Mouse (Mus musculus): ENCODE data around the gene Mslnl. TPM values are rescaled to one million over a fixed set of nuclear protein-coding genes. Genes with fewer than 3 reads are reported as not detected.

Mslnl gene
- polyA plus RNA-seq, 1 experiment from 2014 or later = not detected

DNA sequence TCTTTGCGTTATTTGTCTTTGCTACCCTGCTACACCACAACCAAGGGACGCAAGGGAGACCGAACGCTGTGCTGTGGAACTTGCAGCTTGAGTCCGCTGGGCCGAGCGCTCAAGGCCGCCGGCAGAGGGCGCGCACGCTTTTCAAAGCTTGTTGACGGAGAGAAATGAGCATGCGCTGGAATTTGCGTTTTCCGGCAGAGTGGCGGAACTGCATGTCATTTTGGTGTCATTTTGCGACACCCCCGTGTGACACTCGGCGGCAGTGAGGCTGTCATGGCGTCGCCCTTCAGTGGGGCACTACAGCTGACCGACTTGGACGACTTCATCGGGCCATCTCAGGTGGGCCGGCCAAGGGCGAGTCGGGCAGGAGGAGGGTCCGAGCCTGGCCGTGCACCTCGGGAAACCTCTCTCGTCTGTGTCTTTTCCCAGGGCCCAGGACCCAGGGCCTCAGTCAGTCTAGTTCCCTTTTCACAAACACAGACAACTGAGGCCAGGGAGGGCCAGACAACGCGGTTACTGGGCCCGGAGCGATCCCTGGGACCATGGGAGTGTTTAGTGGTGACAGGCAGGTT lies 37.8 kb downstream of the Mslnl start, which contains the start of gene Narfl:
Gene Narfl (plus strand): TSS at position 228 of the 572 bp plus-strand sequence.
- H3K4me2 ChIP-seq (replicated peaks) = peak within 1 kb of the TSS; percentile 72
- H3K4me3 ChIP-seq = peak within 1 kb of the TSS; percentile 68
- ATAC-seq (replicated peaks) = peak; percentile 88
- H3K36me3 ChIP-seq = peaks cover 3% of the 10 kb centered on the region; the same call in 1 of the 2 replicates
- H3K27me3 ChIP-seq = no peaks in the 10 kb centered on the region
- peaks cover 14% of the 10 kb centered on the region for H3K4me1 ChIP-seq
- under 1% methylated on average over 37 of the region's 37 CpGs for WGBS
- H3K27ac ChIP-seq (replicated peaks) = no peak within 1 kb of the TSS
- H3K9ac ChIP-seq (replicated peaks) = peak within 1 kb of the TSS; percentile 78
- H3K9me3 ChIP-seq = no peaks in the 10 kb centered on the region

DNA sequence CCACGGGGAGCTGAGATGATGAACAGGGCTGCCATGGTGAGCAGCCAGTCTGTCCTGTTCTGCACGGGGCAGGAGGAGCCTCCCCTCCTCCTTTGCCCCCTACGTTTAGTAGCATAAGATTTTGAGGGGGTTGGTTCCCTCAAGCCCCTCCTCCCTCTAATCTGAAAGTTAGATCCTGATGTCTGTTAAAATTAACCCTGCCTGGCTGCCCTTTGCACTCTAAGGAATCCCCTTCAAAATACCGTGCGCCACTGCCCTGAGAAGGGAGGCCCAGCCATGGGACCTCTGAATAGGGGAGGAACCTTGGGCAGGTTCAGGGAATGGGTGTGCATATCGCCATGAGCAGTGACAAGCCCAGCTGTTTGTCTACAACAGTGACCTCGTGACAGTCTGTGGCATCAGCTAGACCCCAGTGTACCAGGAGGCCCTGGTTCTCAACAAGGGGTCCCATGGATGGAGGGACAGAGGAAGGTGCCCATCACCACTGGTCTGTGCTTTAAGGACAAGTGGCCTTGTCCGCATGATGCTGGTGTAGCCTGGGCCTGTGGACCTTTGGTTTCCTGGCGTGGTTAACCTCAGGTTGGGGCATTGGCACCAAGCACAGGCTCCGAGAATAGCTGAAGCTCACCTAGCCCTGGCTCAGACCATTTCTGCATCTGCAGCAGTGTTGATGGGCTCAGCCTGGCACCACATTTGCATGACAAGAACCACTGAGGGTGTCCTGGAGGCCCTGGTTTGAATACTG lies 39.6 kb downstream of the Mslnl start:
- ATAC-seq (replicated peaks) = no peak
- H3K4me2 ChIP-seq (replicated peaks) = no peak overlapping the region
- no peaks in the 10 kb centered on the region for H3K9me3 ChIP-seq
- no peaks in the 10 kb centered on the region for H3K27me3 ChIP-seq
- peaks cover 14% of the 10 kb centered on the region for H3K4me1 ChIP-seq
- H3K4me3 ChIP-seq = no peak overlapping the region
- H3K27ac ChIP-seq (replicated peaks) = no peak overlapping the region
- peaks cover 13% of the 10 kb centered on the region for H3K36me3 ChIP-seq
- H3K9ac ChIP-seq (replicated peaks) = no peak overlapping the region
- WGBS = 78% methylated on average over 10 of the region's 10 CpGs

DNA sequence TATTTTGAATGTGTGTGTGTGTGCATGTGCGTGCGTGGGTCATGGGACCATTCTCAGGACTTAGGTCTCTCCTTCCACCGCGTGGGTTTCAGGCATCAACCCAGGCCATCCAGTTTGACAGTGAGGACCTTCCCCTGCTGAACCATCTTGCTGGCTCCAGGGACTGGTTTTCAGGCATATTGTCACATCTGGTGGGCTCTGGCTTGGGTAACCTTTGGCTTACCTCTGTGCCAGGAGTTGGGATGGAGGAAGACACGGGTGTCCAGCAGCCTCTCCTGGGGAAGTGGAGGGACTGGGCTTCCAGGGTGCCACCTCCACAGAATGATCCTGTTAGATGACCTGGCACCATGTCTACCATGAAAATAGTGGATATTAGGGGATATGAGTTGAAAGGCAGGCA lies 42.1 kb downstream of the Mslnl start:
- Histone ChIP-seq H3K4me2 (replicated peaks) (no peak overlapping the region), H3K4me3 (no peak overlapping the region), H3K9ac (replicated peaks) (no peak overlapping the region), H3K9me3 (no peaks in the 10 kb centered on the region), H3K27ac (replicated peaks) (no peak overlapping the region), H3K4me1 (peaks cover 14% of the 10 kb centered on the region), H3K36me3 (peaks cover 37% of the 10 kb centered on the region), H3K27me3 (no peaks in the 10 kb centered on the region)
- no peak for ATAC-seq (replicated peaks)
- 94% methylated on average over 5 of the region's 5 CpGs for WGBS

DNA sequence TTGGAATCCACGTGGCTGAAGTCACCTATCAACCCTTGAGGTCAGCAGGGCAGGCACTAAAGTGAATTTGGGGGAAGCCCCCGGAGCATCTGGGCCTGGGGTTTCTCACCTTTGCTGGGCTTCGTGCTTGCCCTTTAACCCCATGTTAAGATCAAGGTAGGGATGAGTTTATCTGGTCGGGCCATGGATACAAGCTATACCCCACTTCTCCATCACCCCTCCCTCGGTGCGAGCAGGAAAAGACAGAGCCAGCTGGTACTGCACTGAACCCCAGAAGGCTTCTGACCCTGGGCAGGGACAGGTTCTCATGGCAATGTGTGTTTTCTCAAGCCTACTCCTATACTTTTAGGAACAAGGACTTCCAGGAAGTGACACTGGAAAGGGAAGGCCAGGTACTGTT lies 45.5 kb downstream of the Mslnl start:
- Histone ChIP-seq H3K27ac (replicated peaks) (no peak overlapping the region), H3K9me3 (no peaks in the 10 kb centered on the region), H3K9ac (replicated peaks) (no peak overlapping the region), H3K4me3 (no peak overlapping the region), H3K36me3 (peaks cover 43% of the 10 kb centered on the region), H3K27me3 (no peaks in the 10 kb centered on the region), H3K4me2 (replicated peaks) (no peak overlapping the region), H3K4me1 (peaks cover 21% of the 10 kb centered on the region)
- no peak for ATAC-seq (replicated peaks)
- WGBS = 86% methylated on average over 6 of the region's 6 CpGs

DNA sequence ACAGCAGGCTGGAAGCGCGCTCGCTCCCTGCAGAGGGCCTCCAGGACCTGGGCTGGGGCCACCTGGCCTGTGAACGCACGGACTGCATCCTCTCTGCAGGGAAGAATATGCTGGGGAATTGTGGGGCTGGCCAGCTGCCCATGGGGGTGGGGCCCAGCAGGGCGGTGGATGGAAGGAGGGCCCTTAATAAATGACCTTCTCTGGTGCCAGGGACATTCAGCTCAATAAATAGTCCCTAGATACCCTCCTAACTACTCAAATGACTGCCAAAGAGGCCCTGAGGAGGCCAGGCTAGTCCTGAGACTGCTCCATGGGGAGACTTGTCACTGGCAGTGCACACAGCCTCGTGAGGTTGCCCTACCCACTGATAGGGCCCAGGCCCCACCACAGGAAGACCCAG lies 47.2 kb downstream of the Mslnl start:
- WGBS = 74% methylated on average over 7 of the region's 7 CpGs
- Histone ChIP-seq H3K36me3 (peaks cover 39% of the 10 kb centered on the region), H3K27ac (replicated peaks) (no peak overlapping the region), H3K9me3 (no peaks in the 10 kb centered on the region), H3K9ac (replicated peaks) (no peak overlapping the region), H3K27me3 (no peaks in the 10 kb centered on the region), H3K4me3 (no peak overlapping the region), H3K4me2 (replicated peaks) (no peak overlapping the region), H3K4me1 (peaks cover 21% of the 10 kb centered on the region)
- no peak for ATAC-seq (replicated peaks)

DNA sequence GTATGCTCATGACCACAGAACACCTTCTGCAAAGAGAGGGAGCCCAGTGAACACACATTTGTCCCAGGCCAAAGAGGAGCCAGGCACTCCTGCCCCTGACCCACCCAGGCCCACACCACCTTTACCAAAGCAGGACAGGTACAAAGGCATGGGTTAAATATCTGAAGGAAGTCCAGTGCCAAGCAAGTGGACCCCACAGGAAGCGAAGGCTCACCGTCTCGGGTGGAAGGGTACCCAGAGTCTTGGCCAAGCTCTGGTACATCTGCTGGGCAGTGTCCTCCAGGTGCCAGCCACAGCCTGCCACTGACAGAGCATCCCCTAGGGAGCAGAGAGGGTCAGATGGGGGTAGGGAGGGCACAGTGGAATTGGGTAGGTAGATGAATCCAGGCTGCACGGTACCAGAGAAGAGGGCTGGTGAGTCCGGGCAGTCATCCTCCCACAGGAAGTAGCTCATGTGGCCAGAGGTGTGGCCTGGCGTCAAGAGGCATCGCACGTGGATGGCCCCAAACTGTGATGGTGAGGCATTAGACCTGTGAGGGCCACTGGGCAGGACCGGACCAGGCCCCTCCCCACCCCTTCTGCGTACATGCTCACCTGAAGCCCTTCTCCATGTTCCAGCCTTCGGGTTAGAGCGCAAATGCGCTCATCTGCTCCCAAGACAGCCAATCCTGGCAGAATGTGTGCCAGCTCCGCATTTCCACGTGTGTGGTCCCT lies 48.2 kb downstream of the Mslnl start:
- peak overlapping the region; percentile 71 for H3K9ac ChIP-seq (replicated peaks)
- H3K4me2 ChIP-seq (replicated peaks) = peak overlapping the region; percentile 63
- H3K4me3 ChIP-seq = peak overlapping the region; percentile 68
- H3K9me3 ChIP-seq = no peaks in the 10 kb centered on the region
- H3K27me3 ChIP-seq = no peaks in the 10 kb centered on the region
- H3K27ac ChIP-seq (replicated peaks) = no peak overlapping the region
- H3K36me3 ChIP-seq = peaks cover 39% of the 10 kb centered on the region
- H3K4me1 ChIP-seq = peaks cover 21% of the 10 kb centered on the region
- WGBS = 80% methylated on average over 15 of the region's 15 CpGs
- no peak for ATAC-seq (replicated peaks)

DNA sequence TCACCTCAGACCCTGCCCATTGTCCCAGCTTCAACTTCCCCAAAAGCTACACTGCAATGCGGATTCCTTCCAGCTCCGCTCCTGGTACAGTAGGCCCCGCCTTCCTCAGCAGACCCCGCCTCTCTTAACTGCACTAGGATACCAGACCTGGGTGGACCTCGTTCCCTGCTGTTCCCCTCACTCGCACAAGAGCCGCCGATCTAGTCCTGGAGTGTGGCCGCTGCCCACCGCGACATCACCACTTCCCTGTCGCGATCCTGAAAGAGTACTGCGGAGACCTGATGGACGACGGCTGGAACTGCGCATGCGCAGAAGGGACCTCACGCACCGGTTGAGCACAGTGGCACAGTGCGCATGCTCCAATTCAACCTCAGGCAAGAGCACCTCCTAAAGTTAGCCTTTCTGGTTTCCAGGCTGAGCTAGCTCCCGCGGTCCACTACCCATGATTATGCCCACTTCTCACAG lies 49.5 kb downstream of the Mslnl start, which contains the start of gene Haghl:
Gene Haghl (minus strand): TSS at position 393 of the 465 bp plus-strand sequence.
- peak within 1 kb of the TSS; percentile 68 for H3K4me3 ChIP-seq
- WGBS = under 1% methylated on average over 23 of the region's 23 CpGs
- H3K9ac ChIP-seq (replicated peaks) = peak within 1 kb of the TSS; percentile 71

DNA sequence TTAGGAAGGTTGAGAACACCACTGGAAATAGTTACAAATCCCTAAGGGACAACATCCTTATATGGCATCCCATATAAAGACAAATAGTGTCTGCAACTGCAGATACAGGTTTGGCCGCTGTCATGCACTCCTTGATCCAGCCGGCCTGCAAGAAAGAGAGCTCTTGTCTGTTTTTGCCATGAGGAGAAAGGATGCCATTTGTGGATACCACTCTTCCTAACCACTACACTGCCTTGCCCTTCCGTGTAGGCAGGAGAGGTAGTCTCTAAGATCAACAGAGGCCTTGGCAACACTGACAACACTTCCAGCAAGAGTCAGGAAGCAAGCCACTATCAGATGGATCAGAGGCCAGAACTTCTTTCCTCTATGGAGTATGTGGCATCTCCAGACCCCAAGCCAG lies 50.4 kb downstream of the Mslnl start, which contains the start of gene Ccdc78:
Gene Ccdc78 (plus strand): TSS at position 301 of the 400 bp plus-strand sequence.
- H3K4me3 ChIP-seq = peak within 1 kb of the TSS; percentile 68
- no peaks in the 10 kb centered on the region for H3K27me3 ChIP-seq
- H3K9me3 ChIP-seq = no peaks in the 10 kb centered on the region
- peak within 1 kb of the TSS; percentile 63 for H3K4me2 ChIP-seq (replicated peaks)
- peaks cover 29% of the 10 kb centered on the region for H3K4me1 ChIP-seq
- H3K36me3 ChIP-seq = peaks cover 28% of the 10 kb centered on the region
- peak within 1 kb of the TSS; percentile 71 for H3K9ac ChIP-seq (replicated peaks)
- WGBS = 86% methylated on average over 3 of the region's 3 CpGs
- ATAC-seq (replicated peaks) = no peak
- peak within 1 kb of the TSS; percentile 88 for H3K27ac ChIP-seq (replicated peaks)

More for the DNA sequence above, 49.5 kb downstream of the Mslnl start, which contains the start of gene Haghl:
- Histone ChIP-seq H3K27me3 (no peaks in the 10 kb centered on the region), H3K9me3 (no peaks in the 10 kb centered on the region), H3K4me1 (peaks cover 21% of the 10 kb centered on the region), H3K4me2 (replicated peaks) (peak within 1 kb of the TSS; percentile 63), H3K27ac (replicated peaks) (peak within 1 kb of the TSS; percentile 88), H3K36me3 (peaks cover 38% of the 10 kb centered on the region)
- ATAC-seq (replicated peaks) = peak; percentile 82

DNA sequence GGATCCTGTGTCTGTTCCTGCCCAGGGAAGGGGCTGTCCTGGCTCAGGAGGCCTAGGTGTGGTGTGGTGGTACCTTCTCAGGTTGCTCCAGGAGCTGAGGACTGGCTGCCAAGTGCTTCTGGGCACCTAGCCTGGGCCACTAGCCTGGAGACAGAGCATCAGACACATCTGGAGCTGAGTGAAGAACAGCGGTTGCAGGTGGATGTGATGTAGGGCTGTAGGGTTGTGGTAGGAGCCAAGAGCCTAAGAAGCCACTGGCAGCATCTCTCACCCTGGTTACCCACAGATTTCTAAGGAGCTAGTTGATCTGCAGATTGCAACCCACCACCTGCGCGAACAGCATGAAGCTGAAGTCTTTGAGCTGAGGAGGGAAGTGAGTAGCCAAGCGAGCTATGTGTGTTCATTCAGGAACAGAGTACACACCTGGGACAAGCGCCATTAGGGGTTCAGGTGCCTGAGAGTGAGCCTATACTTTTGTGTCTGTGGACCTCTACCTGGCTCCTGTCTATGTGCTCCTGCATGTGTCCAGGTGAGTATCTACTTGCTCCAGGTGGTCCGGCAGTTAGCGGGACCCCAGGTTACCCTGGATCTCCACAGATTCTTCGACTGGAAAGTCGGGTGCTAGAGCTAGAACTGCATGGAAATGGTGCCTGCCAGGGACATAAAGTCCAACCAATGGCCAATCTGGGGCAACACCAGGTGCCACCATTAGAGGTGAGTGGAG lies 51.1 kb downstream of the Mslnl start:
- Histone ChIP-seq H3K36me3 (peaks cover 22% of the 10 kb centered on the region), H3K27ac (replicated peaks) (no peak overlapping the region), H3K9me3 (no peaks in the 10 kb centered on the region), H3K4me3 (no peak overlapping the region), H3K27me3 (no peaks in the 10 kb centered on the region), H3K4me2 (replicated peaks) (no peak overlapping the region), H3K9ac (replicated peaks) (no peak overlapping the region), H3K4me1 (peaks cover 34% of the 10 kb centered on the region)
- WGBS = 90% methylated on average over 9 of the region's 9 CpGs
- ATAC-seq (replicated peaks) = no peak

DNA sequence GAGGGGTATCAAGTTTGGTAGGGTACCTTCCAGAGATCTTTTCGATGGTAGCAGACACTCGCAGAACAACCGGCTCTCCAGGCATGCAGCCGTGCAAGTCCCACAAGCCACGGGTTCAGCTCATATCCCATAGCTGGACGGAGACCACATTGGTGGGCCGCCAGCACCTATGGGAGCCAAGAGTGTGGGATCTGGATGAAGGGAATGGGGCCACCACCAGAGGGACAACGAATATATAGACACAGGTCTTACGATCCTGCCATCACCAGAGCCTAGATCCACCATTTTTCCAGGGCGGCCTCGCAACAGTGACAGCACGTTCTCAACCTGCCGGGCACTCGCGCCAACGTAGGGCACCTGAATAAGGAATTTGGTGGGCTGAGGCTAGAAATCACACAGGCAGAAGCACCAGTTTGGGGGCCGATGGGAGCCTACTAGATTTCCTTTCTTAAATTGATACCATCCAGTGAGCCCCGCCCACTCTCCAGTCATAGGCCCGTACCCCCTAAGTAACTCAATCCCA lies 55.5 kb downstream of the Mslnl start:
- ATAC-seq (replicated peaks) = no peak; the same call in 1 of the 2 replicates

DNA sequence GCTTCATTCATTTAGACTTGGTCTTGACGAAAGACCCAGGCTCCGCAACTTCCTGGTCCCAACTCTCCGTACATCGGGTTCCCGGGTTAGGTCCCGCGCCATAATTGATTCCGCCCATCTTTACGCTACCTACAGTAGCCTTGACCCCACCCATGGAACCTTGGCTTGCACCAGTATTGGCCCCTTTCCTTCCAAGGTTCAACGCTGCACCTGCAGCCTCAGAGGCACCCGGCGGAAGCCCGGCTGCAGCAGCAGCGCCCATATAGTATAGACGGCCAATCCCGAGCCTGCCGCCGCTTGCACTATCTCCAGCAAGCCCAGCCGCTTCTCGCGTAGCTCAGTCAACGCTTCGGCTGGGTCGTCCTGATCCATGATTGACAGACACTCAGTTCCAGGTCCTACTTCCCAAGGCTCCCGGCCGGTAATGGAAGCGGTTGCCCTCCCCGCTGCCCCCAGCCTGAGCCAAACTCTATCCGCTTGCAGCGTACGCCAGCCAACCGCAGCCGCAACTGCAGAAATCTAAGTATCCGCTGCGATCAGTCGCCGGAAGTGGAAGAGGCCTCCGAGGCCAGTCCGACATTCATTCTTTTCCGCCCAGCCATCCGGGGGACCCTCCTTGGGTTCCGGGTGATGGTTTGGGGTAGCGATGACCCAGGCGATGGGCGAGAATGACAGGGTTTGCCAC lies 56.1 kb downstream of the Mslnl start:
- H3K27me3 ChIP-seq = 0 out of 2 replicates have a peak, but pooled peaks cover 4% of the 10 kb centered on the region
- peak overlapping the region; percentile 93 for H3K4me2 ChIP-seq (replicated peaks)
- H3K9ac ChIP-seq (replicated peaks) = peak overlapping the region; percentile 83
- peaks cover 59% of the 10 kb centered on the region for H3K4me1 ChIP-seq
- ATAC-seq (replicated peaks) = peak; percentile 72
- 0 out of 2 replicates have a peak, but pooled peaks cover 7% of the 10 kb centered on the region for H3K36me3 ChIP-seq
- H3K9me3 ChIP-seq = no peaks in the 10 kb centered on the region
- under 1% methylated on average over 45 of the region's 45 CpGs for WGBS
- peak overlapping the region; percentile 92 for H3K4me3 ChIP-seq
- peak overlapping the region; percentile 95 for H3K27ac ChIP-seq (replicated peaks)

More for the DNA sequence above, 55.5 kb downstream of the Mslnl start:
- no peaks in the 10 kb centered on the region for H3K27me3 ChIP-seq
- no peaks in the 10 kb centered on the region for H3K9me3 ChIP-seq
- peak overlapping the region; percentile 92 for H3K4me3 ChIP-seq
- H3K27ac ChIP-seq (replicated peaks) = peak overlapping the region; percentile 95
- peak overlapping the region; percentile 83 for H3K9ac ChIP-seq (replicated peaks)
- H3K4me1 ChIP-seq = peaks cover 53% of the 10 kb centered on the region
- H3K4me2 ChIP-seq (replicated peaks) = peak overlapping the region; percentile 93
- 23% methylated on average over 19 of the region's 19 CpGs for whole genome bisulfite sequencing
- 0 out of 2 replicates have a peak, but pooled peaks cover 7% of the 10 kb centered on the region for H3K36me3 ChIP-seq
